Mouse (Mus musculus): ENCODE measurements at regions not wholly inside any gene's neighbourhood (a gene's known extent, or its start where the extent isn't known, plus 50 kb on each side); places are given as distances from the start of the nearest gene placed in this dataset.
"Not testable (repeated sequence)": the region's sequence is repeated elsewhere in the genome, so short reads cannot be mapped to it uniquely, and the experiment has no call there.

- Histone ChIP-seq H3K4me3 (replicated peaks) (no peak overlapping the region), H3K36me3 (no peaks in the 10 kb centered on the region), H3K9ac (no peak overlapping the region), H3K27me3 (no peaks in the 10 kb centered on the region), H3K27ac (no peak overlapping the region), H3K4me2 (no peak overlapping the region), H3K4me1 (replicated peaks) (no peaks in the 10 kb centered on the region), H3K9me3 (replicated peaks) (no peaks in the 10 kb centered on the region)
- DNase-seq (no peak), ATAC-seq (ENCODE audit: low read depth) (no peak)
- WGBS (ENCODE audit: insufficient replicate concordance): 28% methylated on average over 1 of the region's 1 CpGs
Measured at GRCm38 (mm10) chr11:14943036-14943435, 344.0 kb downstream of the Pom121l12 start.

DNA sequence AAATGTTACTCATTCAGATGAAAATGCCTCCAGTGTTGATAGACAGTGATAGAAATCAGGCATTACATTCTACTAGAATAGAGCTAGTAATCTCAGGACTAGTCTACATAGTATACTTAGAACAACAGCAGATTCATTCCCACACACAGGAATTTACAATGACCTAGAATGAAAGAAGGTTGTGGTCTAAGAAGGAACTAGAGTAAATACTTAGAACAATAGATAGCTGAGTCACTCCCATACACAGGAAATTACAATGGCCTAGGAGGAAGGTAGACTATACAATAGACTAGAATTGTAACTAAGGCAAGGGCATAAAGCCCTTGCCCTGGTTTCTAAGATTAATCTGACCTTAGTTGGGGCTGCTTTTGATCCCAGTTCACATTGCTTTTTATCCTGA lies 344.4 kb downstream of the Pom121l12 start:
- not testable (repeated sequence) for H3K27me3 ChIP-seq; H3K4me2 ChIP-seq; H3K9me3 ChIP-seq (replicated peaks); H3K4me3 ChIP-seq (replicated peaks); H3K9ac ChIP-seq; H3K36me3 ChIP-seq; H3K27ac ChIP-seq; DNase-seq; H3K4me1 ChIP-seq (replicated peaks); ATAC-seq (ENCODE audit: low read depth)

DNA sequence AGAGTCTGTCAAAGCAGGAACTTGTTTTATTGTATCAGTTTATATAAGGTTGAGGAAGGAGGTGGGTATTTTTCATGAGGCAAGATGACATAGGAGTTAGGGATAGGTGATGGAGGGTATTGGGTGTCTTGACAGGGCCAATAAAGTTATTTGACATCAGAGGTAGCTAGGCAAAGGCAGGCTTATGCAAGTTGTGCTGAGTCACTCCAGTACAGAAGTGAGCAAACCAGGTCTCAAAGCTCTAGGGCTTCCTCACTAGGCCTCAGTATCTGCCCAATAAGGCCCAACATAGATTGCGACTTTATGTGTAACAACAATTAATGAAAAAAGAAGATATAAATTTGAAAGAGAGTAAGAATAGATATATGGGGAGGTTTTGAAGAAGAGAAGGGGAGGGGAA lies 358.6 kb downstream of the Pom121l12 start:
- H3K4me3 ChIP-seq (replicated peaks): no peak overlapping the region
- no peaks in the 10 kb centered on the region for H3K27me3 ChIP-seq
- 65% methylated on average over 1 of the region's 1 CpGs for WGBS (ENCODE audit: insufficient replicate concordance)
- H3K9ac ChIP-seq: no peak overlapping the region
- no peak overlapping the region for H3K4me2 ChIP-seq
- no peak overlapping the region for H3K27ac ChIP-seq
- H3K4me1 ChIP-seq (replicated peaks): no peaks in the 10 kb centered on the region
- no peak for DNase-seq
- no peak; the same call in 1 of the 2 replicates for ATAC-seq (ENCODE audit: low read depth)
- H3K36me3 ChIP-seq: no peaks in the 10 kb centered on the region
- H3K9me3 ChIP-seq (replicated peaks): no peaks in the 10 kb centered on the region

- Histone ChIP-seq H3K4me2 (no peak overlapping the region), H3K4me3 (replicated peaks) (no peak overlapping the region), H3K9me3 (replicated peaks) (no peaks in the 10 kb centered on the region), H3K9ac (no peak overlapping the region), H3K36me3 (no peaks in the 10 kb centered on the region), H3K4me1 (replicated peaks) (no peaks in the 10 kb centered on the region), H3K27ac (no peak overlapping the region), H3K27me3 (no peaks in the 10 kb centered on the region)
- ATAC-seq (ENCODE audit: low read depth) (peak; percentile 84), DNase-seq (no peak)
Measured at GRCm38 (mm10) chr11:14958689-14959088, 359.6 kb downstream of the Pom121l12 start.
